Mouse (Mus musculus) regulatory T cell (primary cell): ENCODE measurements at regions not wholly inside any gene's neighbourhood (a gene's known extent, or its start where the extent isn't known, plus 50 kb on each side); places are given as distances from the start of the nearest gene placed in this dataset.

ENCODE experiments used
- in situ Hi-C: fragments of 300-600 bp; cut with MboI, MseI; formaldehyde crosslinking; loops from one replicate; pipeline ENCODE4 v1.15.1; 2025; ENCODE audit warnings: high pct_unique_total_duplicates

GRCm38 (mm10) chr3:52818401-52818800 lies 198.6 kb downstream of the Cog6 start:
- in situ Hi-C loops, result no loop called here

GRCm38 (mm10) chr3:52817416-52817815 lies 199.6 kb downstream of the Cog6 start:
- in situ Hi-C loops, result no loop called here

- in situ Hi-C loops, result no loop called here
These were observed 201.5 kb downstream of the Cog6 start for GRCm38 (mm10) chr3:52815497-52815896.

- in situ Hi-C loops, result no loop called here
These were observed 214.7 kb downstream of the Cog6 start for GRCm38 (mm10) chr3:52802324-52802723.

- in situ Hi-C loops, result no loop called here
These were observed 215.6 kb downstream of the Cog6 start for GRCm38 (mm10) chr3:52801446-52801845.

GRCm38 (mm10) chr3:52800673-52801072 lies 216.4 kb downstream of the Cog6 start:
- in situ Hi-C loops, result no loop called here

GRCm38 (mm10) chr3:52797801-52798200 lies 219.2 kb downstream of the Cog6 start:
- in situ Hi-C loops, result loop anchor here (10.0 kb wide), 1 partner anchor 513 kb away; no protein-coding TSS in a partner anchor

- in situ Hi-C loops, result loop anchor here (10.0 kb wide), 1 partner anchor 512 kb away; no protein-coding TSS in a partner anchor
These were observed 219.9 kb downstream of the Cog6 start for GRCm38 (mm10) chr3:52797164-52797563.

GRCm38 (mm10) chr3:52794218-52794617 lies 222.8 kb downstream of the Cog6 start:
- in situ Hi-C loops, result loop anchor here (5.0 to 10.0 kb wide), 3 partner anchors 133 to 509 kb away; no protein-coding TSS in a partner anchor

GRCm38 (mm10) chr3:52792801-52793200 lies 224.2 kb downstream of the Cog6 start:
- in situ Hi-C loops, result loop anchor here (5.0 to 10.0 kb wide), 3 partner anchors 134 to 508 kb away; no protein-coding TSS in a partner anchor

GRCm38 (mm10) chr3:52792121-52792520 lies 224.9 kb downstream of the Cog6 start:
- in situ Hi-C loops, result loop anchor here (5.0 to 10.0 kb wide), 3 partner anchors 135 to 507 kb away; no protein-coding TSS in a partner anchor

- in situ Hi-C loops, result loop anchor here (5.0 to 10.0 kb wide), 3 partner anchors 136 to 506 kb away; no protein-coding TSS in a partner anchor
These were observed 226.1 kb downstream of the Cog6 start for GRCm38 (mm10) chr3:52790942-52791341.

GRCm38 (mm10) chr3:52787964-52788760 lies 228.9 kb downstream of the Cog6 start:
- in situ Hi-C loops, result no loop called here

GRCm38 (mm10) chr3:52785595-52785994 lies 231.4 kb downstream of the Cog6 start:
- in situ Hi-C loops, result no loop called here

GRCm38 (mm10) chr3:52784476-52784875 lies 232.6 kb downstream of the Cog6 start:
- in situ Hi-C loops, result no loop called here

- in situ Hi-C loops, result no loop called here
These were observed 234.5 kb downstream of the Cog6 start for GRCm38 (mm10) chr3:52782576-52782975.

GRCm38 (mm10) chr3:52781521-52781920 lies 235.5 kb downstream of the Cog6 start:
- in situ Hi-C loops, result no loop called here

- in situ Hi-C loops, result no loop called here
These were observed 236.7 kb downstream of the Cog6 start for GRCm38 (mm10) chr3:52780356-52780755.

GRCm38 (mm10) chr3:52775875-52776274 lies 241.2 kb downstream of the Cog6 start:
- in situ Hi-C loops, result no loop called here

GRCm38 (mm10) chr3:52775156-52775555 lies 241.9 kb downstream of the Cog6 start:
- in situ Hi-C loops, result no loop called here

GRCm38 (mm10) chr3:52774734-52775133 lies 242.3 kb downstream of the Cog6 start:
- in situ Hi-C loops, result no loop called here

GRCm38 (mm10) chr3:52767276-52767675 lies 249.8 kb downstream of the Cog6 start:
- in situ Hi-C loops, result no loop called here

- in situ Hi-C loops, result no loop called here
These were observed 250.2 kb downstream of the Cog6 start for GRCm38 (mm10) chr3:52766841-52767240.
